Mouse (Mus musculus): Measurements from ENCODE around the gene Ptma.
"Not testable (repeated sequence)": the region's sequence is repeated elsewhere in the genome, so short reads cannot be mapped to it uniquely, and the experiment has no call there.

The Ptma gene

DNA sequence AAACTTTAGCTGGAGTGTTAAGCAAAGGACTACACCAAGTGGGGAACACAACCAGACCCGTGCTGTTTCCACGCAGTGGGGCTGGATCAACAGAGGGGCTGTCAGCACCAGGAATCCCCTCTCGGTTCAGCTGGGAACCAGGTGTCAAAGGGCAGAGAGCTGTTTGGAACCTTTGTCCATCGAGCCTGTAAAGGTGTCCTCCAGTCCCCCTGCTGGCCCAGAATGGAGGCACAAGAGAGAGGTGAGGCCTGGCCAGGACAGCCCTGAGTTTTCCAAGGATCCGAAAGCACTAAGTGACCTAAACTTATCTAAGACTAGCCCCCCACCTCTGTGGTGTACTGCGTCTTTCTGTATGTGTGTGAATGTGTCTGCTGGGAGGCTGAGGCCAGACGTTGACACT, 6.2 kb upstream of the Ptma start:
- DNase-seq = peak; percentile 73

DNA sequence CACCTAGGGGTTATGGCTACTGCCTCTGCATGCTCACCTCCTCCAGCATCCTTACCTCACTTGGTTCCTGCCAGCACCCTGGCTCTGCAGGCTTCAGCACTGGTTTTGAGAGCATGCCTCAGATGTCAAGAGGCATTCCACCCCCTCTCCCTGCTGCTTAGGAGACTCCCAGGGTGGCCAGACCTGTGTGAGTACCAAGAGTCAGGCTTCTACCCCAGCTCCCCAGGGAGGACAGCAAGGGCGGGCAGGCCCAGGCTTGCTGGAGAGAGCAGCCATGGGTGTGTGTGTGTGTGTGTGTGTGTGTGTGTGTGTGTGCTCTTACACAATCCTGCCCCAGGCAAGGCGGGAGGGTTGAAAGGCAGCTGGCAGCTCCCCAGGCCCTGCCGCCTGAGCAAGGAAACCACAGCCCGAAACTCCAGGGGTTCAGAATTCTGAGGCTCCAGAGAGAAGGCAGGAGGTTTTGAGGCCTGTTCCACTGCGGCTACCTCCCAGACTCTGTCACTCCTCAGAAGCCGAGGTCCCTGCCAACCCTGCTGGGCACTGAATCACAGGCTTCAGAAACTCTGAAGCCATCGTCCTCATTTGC, 4.1 kb upstream of the Ptma start:
- peak; percentile 64 for DNase-seq

GRCm38 (mm10) chr1:86523776-86524618, 2.5 kb upstream of the Ptma start:
- DNase-seq = peak; percentile 46

DNA sequence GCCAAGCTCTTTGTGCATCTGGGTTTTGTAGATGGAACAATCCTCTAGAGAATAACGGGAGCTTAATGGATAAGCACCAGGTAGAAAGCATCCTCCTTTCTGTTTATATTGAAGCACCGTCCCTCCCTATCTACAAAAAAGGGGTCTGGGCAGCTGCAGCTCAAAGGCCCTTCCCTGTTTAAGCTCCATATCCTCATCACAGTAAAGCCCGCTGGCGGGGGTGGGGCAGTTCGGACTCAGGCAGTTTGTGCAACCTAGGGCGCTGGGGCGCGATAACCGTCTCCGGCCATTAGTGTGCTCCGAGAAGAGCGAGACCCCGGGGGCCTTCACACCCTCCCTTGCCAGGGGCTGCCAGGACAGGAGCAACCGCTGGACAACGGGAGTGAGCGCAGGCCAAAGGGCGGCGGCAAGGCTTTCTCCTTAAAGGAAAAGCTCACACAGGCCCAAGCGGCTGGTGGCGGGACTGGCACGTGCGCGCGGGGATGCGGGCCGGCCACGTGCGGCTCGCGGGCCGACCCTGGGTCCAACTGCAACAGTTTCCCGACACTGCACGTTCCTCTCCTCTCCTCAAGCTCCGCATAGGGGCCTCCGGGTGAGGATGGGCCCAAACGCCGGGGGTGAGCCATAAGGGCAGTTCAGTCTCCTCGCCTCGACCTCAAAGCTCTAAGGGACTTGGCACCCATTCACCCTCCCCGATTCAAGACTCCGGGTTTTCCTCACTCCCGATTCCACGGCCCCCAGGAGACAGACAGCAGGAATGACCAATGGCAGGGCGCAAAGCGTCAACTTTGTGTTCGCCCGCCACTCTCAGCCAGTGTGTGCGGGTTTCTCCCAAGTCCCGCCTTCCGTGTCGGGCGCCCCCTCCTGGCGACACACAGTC, 1.7 kb upstream of the Ptma start:
- DNase-seq = peak; percentile 99

DNA sequence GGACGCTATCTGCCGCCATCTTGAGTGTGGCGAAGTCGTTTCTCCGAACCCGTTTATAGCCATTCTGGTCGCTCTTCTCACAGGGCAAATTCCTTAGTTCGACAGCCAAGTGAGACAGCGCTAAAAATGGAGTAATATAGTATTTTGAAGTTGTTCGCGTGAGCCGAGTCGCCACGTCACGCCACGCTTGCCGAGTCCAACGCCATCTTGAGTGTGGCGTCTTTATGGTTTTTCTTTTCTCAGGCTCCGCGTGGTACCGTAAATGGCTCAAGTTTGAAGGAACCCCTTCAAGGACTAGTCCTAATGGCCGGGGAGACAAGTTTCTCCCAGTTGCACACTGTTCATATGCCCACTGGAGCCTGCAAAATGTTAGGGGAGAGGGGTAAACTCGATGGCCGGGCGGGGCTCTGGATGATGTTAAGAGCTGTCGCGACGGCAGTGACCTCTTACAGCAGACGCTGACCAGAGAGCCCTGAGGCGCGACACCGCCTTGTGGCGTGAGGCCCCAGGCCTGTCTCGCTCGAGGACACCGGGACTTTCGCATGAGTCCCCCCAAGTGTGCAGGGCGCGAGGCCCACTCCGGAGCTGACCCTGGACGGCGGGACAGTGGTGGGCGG, 919 bp upstream of the Ptma start:
- DNase-seq = no peak

- peak; percentile 80 for DNase-seq
These were observed 468 bp downstream of the Ptma start for GRCm38 (mm10) chr1:86526789-86527598.

- DNase-seq = peak; percentile 98
These were observed 1.3 kb downstream of the Ptma start for GRCm38 (mm10) chr1:86527599-86528486.

DNA sequence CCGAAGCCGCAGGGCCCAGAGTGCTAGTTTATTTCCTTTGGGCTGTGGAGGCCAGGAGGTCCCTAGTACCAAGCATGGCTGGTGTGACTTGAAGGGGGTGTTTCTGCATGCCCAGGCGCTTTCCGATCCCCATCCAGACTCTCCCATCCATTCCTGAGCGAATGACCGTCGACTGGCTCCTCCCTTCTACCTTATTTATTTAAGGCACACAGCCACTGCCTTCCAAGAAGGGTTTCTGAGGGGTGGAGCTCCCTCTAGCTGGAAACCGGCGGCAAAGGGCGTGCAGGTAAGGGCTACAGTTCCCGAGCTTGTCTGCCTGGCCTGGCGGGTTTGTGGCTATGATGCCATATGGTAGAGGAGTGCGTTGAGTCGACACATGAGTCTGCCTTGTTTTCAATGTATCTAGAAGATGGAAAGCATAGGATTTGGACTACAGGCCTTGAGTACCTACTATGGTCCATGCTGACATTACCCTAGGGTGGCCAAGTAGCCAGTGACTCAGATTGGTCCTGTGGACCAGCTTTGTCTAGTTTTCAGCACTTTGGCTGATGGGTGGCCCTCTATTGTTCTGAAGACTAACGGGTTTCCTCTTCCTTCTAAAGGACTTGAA, 2.1 kb downstream of the Ptma start:
- peak; percentile 70 for DNase-seq

- no peak for DNase-seq
These were observed 3.1 kb downstream of the Ptma start for GRCm38 (mm10) chr1:86529590-86529989.

DNA sequence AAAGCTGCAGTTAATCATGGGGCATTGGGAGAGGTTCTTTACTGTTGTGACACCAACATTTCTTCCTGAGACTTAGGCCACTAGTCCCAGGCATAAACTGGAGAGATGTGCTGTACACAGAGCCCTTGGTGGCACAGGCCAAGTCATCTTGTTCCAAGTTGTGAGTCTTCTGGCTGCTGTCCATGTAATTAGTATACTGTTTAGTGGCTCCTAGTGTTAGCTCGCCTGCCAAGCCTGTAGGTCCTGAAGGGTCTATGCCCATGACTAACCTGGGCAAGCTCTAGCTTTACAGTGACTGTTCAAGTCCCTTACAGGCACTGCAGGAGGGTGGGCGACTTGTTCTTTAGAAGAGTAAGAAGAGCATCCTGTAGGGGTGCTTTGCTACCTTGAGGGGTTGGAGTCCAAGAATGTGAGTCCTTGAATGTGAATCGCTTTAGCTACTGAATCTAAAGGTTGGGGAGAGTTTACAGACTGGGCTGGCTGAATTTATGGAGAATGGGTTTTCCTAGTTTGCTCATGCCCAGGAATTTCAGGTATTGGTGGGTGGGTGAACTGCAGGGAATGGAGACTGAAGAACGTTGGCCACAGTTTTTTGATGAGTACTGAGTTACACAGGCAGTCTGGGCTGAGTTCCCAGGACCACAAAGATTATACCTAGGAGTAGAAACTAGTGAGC, 4.5 kb downstream of the Ptma start:
- DNase-seq = peak; percentile 30

GRCm38 (mm10) chr1:86531547-86532321, 5.2 kb downstream of the Ptma start:
- peak; percentile 54 for DNase-seq

DNA sequence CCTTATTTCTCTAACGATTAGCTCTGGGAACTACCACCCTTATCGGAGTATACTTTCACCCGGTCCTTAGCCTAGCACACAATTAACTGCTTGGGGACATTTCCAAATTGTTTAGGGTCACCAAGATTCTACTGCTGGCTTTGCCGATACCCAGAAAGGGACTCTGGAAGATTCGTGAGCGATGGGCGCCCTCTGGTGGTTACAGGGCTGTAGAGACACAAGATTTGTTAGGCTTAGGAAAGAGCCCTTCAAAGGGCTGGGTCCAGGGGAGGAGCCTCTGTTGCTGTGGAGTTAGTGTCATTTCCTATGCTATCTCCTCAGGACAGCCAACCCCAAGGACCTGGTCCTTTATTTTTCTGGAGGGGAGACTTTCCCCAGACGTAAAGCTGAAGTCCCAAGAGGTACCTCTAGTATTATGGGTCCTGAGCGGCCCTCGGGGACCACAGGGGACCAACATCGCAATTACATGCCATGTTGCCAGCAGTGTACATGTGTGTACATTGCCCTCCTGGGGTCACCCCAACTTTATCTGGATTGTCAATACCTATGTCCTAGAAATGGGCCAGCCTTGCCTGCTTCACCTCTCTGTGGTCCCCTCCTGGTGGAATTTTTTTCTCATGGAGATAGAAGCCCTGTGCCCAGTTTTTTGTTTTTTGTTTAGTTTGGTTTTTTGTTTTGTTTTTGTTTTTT, 6.0 kb downstream of the Ptma start:
- peak; percentile 98 for DNase-seq

- no peak for DNase-seq
These were observed 7.0 kb downstream of the Ptma start for GRCm38 (mm10) chr1:86533411-86534130.

DNA sequence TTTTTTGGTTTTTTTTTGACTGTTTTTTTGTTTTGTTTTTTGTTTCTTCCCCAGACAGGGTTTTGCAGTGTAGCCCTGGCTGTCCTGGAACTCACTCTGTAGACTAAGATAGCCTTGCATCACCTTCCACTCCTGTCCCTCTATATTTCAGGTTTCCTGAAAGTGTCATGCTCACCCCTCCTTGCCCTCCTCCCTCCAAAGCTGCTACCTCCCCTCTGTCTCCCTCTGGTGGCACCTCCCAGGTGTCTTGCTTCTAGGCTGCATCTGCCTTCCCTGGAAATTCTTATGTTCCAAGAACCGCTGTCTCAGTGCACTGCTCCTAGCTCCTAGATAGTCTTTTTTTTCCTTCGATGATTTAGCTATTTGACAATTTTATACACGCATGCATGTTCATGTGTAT, 11.9 kb downstream of the Ptma start:
- DNase-seq = peak; percentile 75

GRCm38 (mm10) chr1:86539583-86539982, 13.1 kb downstream of the Ptma start:
- DNase-seq = not testable (repeated sequence)

DNA sequence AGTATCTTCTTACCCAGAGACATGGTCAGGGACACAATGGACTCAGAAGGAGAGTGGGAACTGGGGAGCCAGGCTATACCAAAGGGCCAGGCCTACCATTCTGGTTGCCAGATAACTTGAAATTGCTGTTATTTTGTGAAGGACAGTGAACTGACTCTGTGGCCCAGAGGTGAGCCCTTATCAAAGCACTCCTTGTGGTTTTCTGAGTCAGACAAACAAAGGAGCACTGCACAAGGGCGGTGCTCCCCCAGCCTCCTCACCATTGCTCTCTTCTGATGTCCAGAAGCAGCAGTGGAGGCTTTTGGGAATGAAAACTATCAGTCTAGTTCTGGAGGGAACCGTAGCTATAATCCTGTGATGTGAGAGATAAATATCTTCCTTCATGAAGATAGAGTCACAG, 16.1 kb downstream of the Ptma start:
- DNase-seq = no peak

DNA sequence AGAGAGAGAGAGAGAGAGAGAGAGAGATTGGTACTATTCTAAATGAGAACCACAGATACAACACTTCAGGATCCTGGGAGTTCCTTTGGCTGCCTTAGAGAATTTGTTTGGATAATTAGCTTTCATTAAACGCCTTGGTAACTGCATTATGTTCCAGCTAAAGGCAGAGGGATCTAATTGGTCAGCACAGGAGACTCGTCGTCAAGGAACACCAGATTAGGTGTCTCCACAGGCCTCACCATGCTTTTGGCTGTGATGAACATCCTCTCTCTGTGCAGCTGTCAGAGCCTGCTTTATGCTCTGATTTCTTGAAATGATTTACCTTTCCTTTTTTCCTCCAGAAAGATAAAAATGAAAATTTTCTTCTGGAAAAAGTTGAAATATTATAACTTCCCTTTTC, 20.3 kb downstream of the Ptma start:
- DNase-seq = no peak

GRCm38 (mm10) chr1:86551299-86551698, 24.8 kb downstream of the Ptma start:
- no peak for DNase-seq

Data from thymus, postnatal 4 days (tissue).